Mouse (Mus musculus): Measurements from ENCODE around the gene Npdc1.

DNA sequence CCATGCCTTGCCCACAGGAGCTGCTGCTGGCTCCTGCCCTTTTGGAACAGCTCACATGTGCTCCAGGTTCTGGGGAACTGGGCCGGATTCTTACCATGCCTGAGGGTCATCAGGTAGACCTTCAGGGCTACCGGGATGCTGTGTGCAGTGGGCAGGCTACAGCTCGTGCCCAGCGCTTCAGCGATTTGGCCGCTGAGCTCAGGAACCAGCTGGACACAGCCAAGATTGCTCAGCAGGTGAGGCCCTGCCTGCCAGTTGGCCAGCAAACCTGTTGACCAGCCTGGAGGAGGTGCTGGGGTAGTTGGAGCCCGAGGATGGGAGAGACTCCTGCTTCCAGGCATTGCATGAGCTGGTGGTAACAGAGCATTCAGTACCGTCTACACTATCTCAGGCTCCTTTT lies 35.1 kb downstream of the Npdc1 start:
- TF ChIP-seq CTCF (IDR thresholded peaks at IDR 0.05; ENCODE audit: low read depth, low read length) (no peak), GATA1 (IDR thresholded peaks at IDR 0.05; ENCODE audit: borderline replicate concordance, low read length) (no peak)
